Mouse (Mus musculus) C2C12 (cell line): ENCODE measurements at regions not wholly inside any gene's neighbourhood (a gene's known extent, or its start where the extent isn't known, plus 50 kb on each side); places are given as distances from the start of the nearest gene placed in this dataset.

Source experiments
- H3K27me3 ChIP-seq: one replicate; pipeline ENCODE4 v1.6.1; 2011; ENCODE audit not compliant: control insufficient read depth, insufficient read depth, insufficient read length
- H3K36me3 ChIP-seq: one replicate; pipeline ENCODE4 v1.6.1; 2011; ENCODE audit not compliant: control insufficient read depth, insufficient read depth
- H3K4me3 ChIP-seq: one replicate; pipeline ENCODE4 v1.5.1; 2011; ENCODE audit warnings: mild to moderate bottlenecking, control low read depth; ENCODE audit not compliant: poor library complexity, insufficient read depth, severe bottlenecking
- H3K79me2 ChIP-seq: one replicate; pipeline ENCODE4 v1.6.1; 2011; ENCODE audit not compliant: control insufficient read depth, insufficient read depth
- H3K79me3 ChIP-seq: one replicate; pipeline ENCODE4 v1.6.1; 2011; ENCODE audit warnings: low read depth, control low read depth
- H3ac ChIP-seq: one replicate; pipeline ENCODE3; 2011; ENCODE audit warnings: low read depth; ENCODE audit not compliant: control insufficient read depth, insufficient read length
- CEBPB ChIP-seq: IDR thresholded peaks from one replicate; pipeline ENCODE4 v1.6.1; 2011; ENCODE audit warnings: low read depth, mild to moderate bottlenecking, control low read depth, moderate library complexity
- CTCF ChIP-seq: IDR thresholded peaks from one replicate; pipeline ENCODE4 v1.5.1; 2011; ENCODE audit not compliant: control insufficient read depth, insufficient read depth, insufficient read length
- FOSL1 ChIP-seq: IDR thresholded peaks from one replicate; pipeline ENCODE4 v1.8.0; 2011; ENCODE audit warnings: mild to moderate bottlenecking, low read length; ENCODE audit not compliant: poor library complexity, insufficient read depth, severe bottlenecking
- MAX ChIP-seq: IDR thresholded peaks from one replicate; pipeline ENCODE4 v1.6.1; 2011; ENCODE audit warnings: mild to moderate bottlenecking, control low read depth
- MYOD1 ChIP-seq: IDR thresholded peaks from one replicate; pipeline ENCODE4 v1.6.1; 2011; ENCODE audit warnings: low read depth; ENCODE audit not compliant: control insufficient read depth, insufficient read length
- MYOG ChIP-seq: IDR thresholded peaks from one replicate; pipeline ENCODE4 v1.6.1; 2011; ENCODE audit not compliant: control insufficient read depth, insufficient read length; ENCODE audit errors: extremely low read depth
- USF1 ChIP-seq: IDR thresholded peaks from one replicate; pipeline ENCODE4 v1.6.1; 2011; ENCODE audit warnings: low read depth, mild to moderate bottlenecking, control low read depth, moderate library complexity

- TF ChIP-seq CEBPB (no peak), MAX (no peak), MYOD1 (no peak), MYOG (no peak), FOSL1 (no peak), CTCF (no peak), USF1 (no peak)
- H3K36me3 ChIP-seq, result no peaks in the 10 kb centered on the region
- no peaks in the 10 kb centered on the region for H3K79me2 ChIP-seq
- H3K4me3 ChIP-seq, result no peak overlapping the region
- no peaks in the 10 kb centered on the region for H3K79me3 ChIP-seq
- H3ac ChIP-seq, result no peak overlapping the region
- H3K27me3 ChIP-seq, result peaks cover 20% of the 10 kb centered on the region
Observed at GRCm38 (mm10) chr5:120251697-120252401, 135.6 kb downstream of the Rbm19 start.

- Histone ChIP-seq H3K4me3 (no peak overlapping the region), H3ac (no peak overlapping the region), H3K27me3 (peaks cover 15% of the 10 kb centered on the region), H3K79me2 (no peaks in the 10 kb centered on the region), H3K36me3 (no peaks in the 10 kb centered on the region), H3K79me3 (no peaks in the 10 kb centered on the region)
- TF ChIP-seq CTCF (no peak), MYOG (no peak), CEBPB (no peak), MYOD1 (no peak), FOSL1 (no peak), USF1 (no peak), MAX (no peak)
Observed at GRCm38 (mm10) chr5:120252551-120252950, 136.3 kb downstream of the Rbm19 start.

- Histone ChIP-seq H3K79me3 (no peaks in the 10 kb centered on the region), H3ac (no peak overlapping the region), H3K4me3 (no peak overlapping the region), H3K27me3 (peaks cover 14% of the 10 kb centered on the region), H3K79me2 (no peaks in the 10 kb centered on the region), H3K36me3 (no peaks in the 10 kb centered on the region)
- TF ChIP-seq CTCF (no peak), MYOD1 (no peak), MAX (no peak), USF1 (no peak)
Observed at GRCm38 (mm10) chr5:120262715-120263273, 146.5 kb downstream of the Rbm19 start.

GRCm38 (mm10) chr5:120269416-120269860, 153.2 kb downstream of the Rbm19 start:
- Histone ChIP-seq H3ac (no peak overlapping the region), H3K27me3 (peaks cover 34% of the 10 kb centered on the region), H3K79me2 (no peaks in the 10 kb centered on the region), H3K79me3 (no peaks in the 10 kb centered on the region), H3K4me3 (no peak overlapping the region), H3K36me3 (no peaks in the 10 kb centered on the region)
- TF ChIP-seq USF1 (no peak), CTCF (no peak), CEBPB (no peak), MAX (no peak), FOSL1 (no peak), MYOG (no peak), MYOD1 (no peak)

GRCm38 (mm10) chr5:120270887-120271616, 154.8 kb downstream of the Rbm19 start:
- no peak overlapping the region for H3ac ChIP-seq
- H3K36me3 ChIP-seq, result no peaks in the 10 kb centered on the region
- no peak overlapping the region for H3K4me3 ChIP-seq
- peaks cover 36% of the 10 kb centered on the region for H3K27me3 ChIP-seq
- H3K79me3 ChIP-seq, result no peaks in the 10 kb centered on the region
- TF ChIP-seq CTCF (no peak), MYOD1 (no peak), FOSL1 (no peak), MAX (no peak), CEBPB (no peak), MYOG (no peak), USF1 (no peak)
- H3K79me2 ChIP-seq, result no peaks in the 10 kb centered on the region
